Comparison of ENCODE assay signal across 19 mouse cellular contexts in the genomic region with DNA sequence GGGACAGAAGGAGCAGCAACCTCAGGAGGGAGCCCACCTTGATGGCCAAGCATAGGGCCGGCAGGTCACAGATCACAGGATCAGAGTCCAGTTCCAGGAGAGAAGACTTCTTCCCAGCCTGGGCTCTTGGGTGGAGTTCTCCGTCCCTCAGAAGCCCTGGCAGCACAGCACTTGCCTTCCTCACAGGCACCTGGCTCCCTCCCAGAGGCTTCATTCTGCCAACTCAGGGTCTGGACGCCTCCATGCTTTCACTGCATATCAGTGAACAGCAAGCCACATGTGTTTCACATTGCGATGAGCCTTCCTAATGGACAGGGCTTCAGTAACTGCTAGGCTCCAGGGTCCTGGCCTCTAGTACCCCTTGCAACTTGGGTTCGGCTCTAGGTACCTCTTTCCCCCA. TPM values are rescaled to one million over a fixed set of nuclear protein-coding genes. Genes with fewer than 3 reads are reported as not detected.
DNase-seq lines count a peak whose midpoint lies in the region; TF ChIP-seq lines count a peak whose summit lies in the region.
"Had no signal": no experiment of that assay in that cellular context is flagged by ENCODE, and none has a peak within 500 bp of the region (broad histone marks: within the 10 kb centered on the region; RNA-seq: fewer than 3 reads in every experiment).

No protein-coding gene starts in this region.

- TF ChIP-seq POLR2A in heart, adult 2 months (IDR thresholded peaks at IDR 0.05; ENCODE audit: insufficient read depth, low read depth, low read length): no peak

- no peak overlapping the region for H3K4me3 ChIP-seq in heart, adult 2 months
- H3K4me3 ChIP-seq: embryonic facial prominence, embryonic 12.5 days; hindbrain, embryonic 15.5 days; layer of hippocampus, adult 2 months; liver, embryonic 12.5 days; lung, embryonic 15.5 days; megakaryocyte, embryonic 14.5 days had no signal

- H3K36me3 ChIP-seq in heart, adult 2 months (ENCODE audit: control insufficient read depth, insufficient read depth, low read length): peaks cover 4% of the 10 kb centered on the region
- H3K36me3 ChIP-seq: embryonic facial prominence, embryonic 12.5 days; hindbrain, embryonic 15.5 days; liver, embryonic 12.5 days; lung, embryonic 15.5 days had no signal

- no peaks in the 10 kb centered on the region for H3K79me2 ChIP-seq in heart, adult 2 months (replicated peaks; ENCODE audit: control insufficient read depth, insufficient read depth, low read length)

- no peak for TF ChIP-seq EP300 in heart, adult 2 months (IDR thresholded peaks at IDR 0.05; ENCODE audit: insufficient read depth, low read depth, low read length)

- no peak for TF ChIP-seq CTCF in heart, adult 2 months (IDR thresholded peaks at IDR 0.05)

- H3K9ac ChIP-seq in heart, adult 2 months (ENCODE audit: low read depth, low read length): no peak overlapping the region
- H3K9ac ChIP-seq: embryonic facial prominence, embryonic 12.5 days; forebrain, postnatal 0 days; hindbrain, embryonic 15.5 days; liver, embryonic 12.5 days; lung, embryonic 15.5 days had no signal

- DNase-seq in heart, adult 2 months: peak; percentile 55 to 63
- no peak for DNase-seq in heart, postnatal 25 days (ENCODE audit: low spot score)
- peak; percentile 78 to 85 for DNase-seq in cerebellum, postnatal 10 days
- DNase-seq in gastrocnemius, adult 18-20 months (ENCODE audit: low spot score): peak; percentile 52
- DNase-seq in heart, postnatal 36 days: peak; percentile 45 to 58
- DNase-seq in embryo, embryonic 10 days (ENCODE audit: low spot score): no peak
- no peak for DNase-seq in spleen, postnatal 36 days (ENCODE audit: low spot score in 2 of 2)
- DNase-seq: forebrain, postnatal 0 days; kidney, postnatal 10 days; thymus, postnatal 14 days had no signal

- intact Hi-C loops in heart, adult 2 months (cut with DNase I): loop anchor here (5.0 kb wide), 1 partner anchor 234 kb away; no protein-coding TSS in a partner anchor
- intact Hi-C loops in heart, postnatal 25 days (cut with DNase I): no loop called here
- intact Hi-C loops in heart, postnatal 36 days (cut with DNase I): no loop called here

- 64% methylated on average over 5 of the region's 5 CpGs for WGBS in heart, adult 2 months

- H3K27me3 ChIP-seq in heart, adult 2 months (ENCODE audit: control insufficient read depth, insufficient read depth, low read length): no peaks in the 10 kb centered on the region
- H3K27me3 ChIP-seq: embryonic facial prominence, embryonic 12.5 days; liver, embryonic 12.5 days; lung, embryonic 15.5 days; megakaryocyte, embryonic 14.5 days had no signal

- H3K27ac ChIP-seq in heart, adult 2 months: no peak overlapping the region
- H3K27ac ChIP-seq: embryonic facial prominence, embryonic 12.5 days; hindbrain, embryonic 15.5 days; layer of hippocampus, adult 2 months; liver, embryonic 12.5 days; lung, embryonic 15.5 days; stomach, postnatal 0 days had no signal

- H3K4me1 ChIP-seq in heart, adult 2 months (ENCODE audit: control insufficient read depth, insufficient read depth, low read length): peaks cover 3% of the 10 kb centered on the region
- H3K4me1 ChIP-seq: embryonic facial prominence, embryonic 12.5 days; liver, embryonic 12.5 days; lung, embryonic 15.5 days had no signal

RNA-seq across cellular contexts. Expression of a gene that starts 46.3 kb away (rescaled TPM):
- total RNA-seq in heart, adult 2 months (2021): under 1 TPM in 1 of 2 experiments, not detected in 1; 0.23 TPM
- 0.18 TPM in 1 of 2 replicates, not detected in the other for polyA plus RNA-seq in heart, adult 2 months (2012; rRNA removed)
- under 1 TPM in 1 of 2 experiments, not detected in 1; 0.21 TPM for total RNA-seq in heart, postnatal 25 days (2021)
- total RNA-seq in gastrocnemius, adult 18-20 months (2021): not detected
- total RNA-seq in heart, postnatal 36 days (2021): not detected
- total RNA-seq: gastrocnemius, adult 8-10 months had no signal
- polyA plus RNA-seq: limb, embryonic 11.5 days had no signal

Comparison
In these comparisons a context has a peak if more than half of its experiments do, and no peak if none do; other contexts are left out.
1. DNase-seq: peak in heart, adult 2 months (2 of 2), cerebellum, postnatal 10 days (2 of 2), gastrocnemius, adult 18-20 months (single experiment) and heart, postnatal 36 days (2 of 2); none in heart, postnatal 25 days (single experiment), embryo, embryonic 10 days (single experiment) and spleen, postnatal 36 days (0 of 2).